Mouse (Mus musculus): Measurements from ENCODE around the gene Vmn1r115.
"Not testable (repeated sequence)": the region's sequence is repeated elsewhere in the genome, so short reads cannot be mapped to it uniquely, and the experiment has no call there.

Gene Vmn1r115

DNA sequence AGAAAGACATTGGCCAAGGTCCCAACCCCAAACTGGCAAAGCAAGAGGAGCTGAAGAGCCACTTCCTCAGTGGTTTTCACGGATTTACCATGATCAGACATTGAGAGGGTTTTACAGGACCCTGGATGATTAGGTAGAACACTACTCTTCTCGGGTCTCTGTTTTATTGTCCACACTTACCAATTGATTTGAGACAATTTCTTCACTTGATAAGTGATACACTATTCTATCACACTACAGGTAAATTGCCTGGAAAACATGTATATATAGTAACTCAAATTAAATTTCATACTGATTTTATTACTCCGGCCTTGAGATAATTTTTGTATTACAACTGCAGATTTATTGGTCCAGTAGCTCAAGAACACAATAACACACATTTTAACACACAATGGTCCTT, at the start of gene Vmn1r115:
Gene Vmn1r115, minus strand, starts transcription at position 101 of the 400 bp plus-strand sequence.
- not testable (repeated sequence) for DNase-seq (ENCODE audit: low read depth, low spot score)

DNA sequence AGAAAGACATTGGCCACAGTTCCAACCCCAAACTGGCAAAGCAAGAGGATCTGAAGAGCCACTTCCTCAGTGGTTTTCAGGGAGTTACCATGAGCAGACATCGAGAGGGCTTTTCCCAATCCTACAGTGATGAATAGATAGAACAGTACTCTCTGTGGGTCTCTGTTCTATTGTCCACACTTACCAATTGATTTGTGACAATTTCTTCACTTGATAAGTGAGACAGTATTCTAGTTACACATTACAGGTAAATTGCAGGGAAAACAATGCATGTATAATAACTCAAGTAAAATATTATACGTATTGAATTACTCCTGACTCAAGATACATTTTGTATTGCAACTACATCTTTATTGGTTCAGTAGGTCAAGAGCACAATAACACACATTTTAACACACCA, 39.2 kb upstream of the Vmn1r115 start, which contains the start of gene Vmn1r117:
Gene Vmn1r117, minus strand, starts transcription at position 101 of the 400 bp plus-strand sequence.
- not testable (repeated sequence) for DNase-seq (ENCODE audit: low read depth, low spot score)

DNA sequence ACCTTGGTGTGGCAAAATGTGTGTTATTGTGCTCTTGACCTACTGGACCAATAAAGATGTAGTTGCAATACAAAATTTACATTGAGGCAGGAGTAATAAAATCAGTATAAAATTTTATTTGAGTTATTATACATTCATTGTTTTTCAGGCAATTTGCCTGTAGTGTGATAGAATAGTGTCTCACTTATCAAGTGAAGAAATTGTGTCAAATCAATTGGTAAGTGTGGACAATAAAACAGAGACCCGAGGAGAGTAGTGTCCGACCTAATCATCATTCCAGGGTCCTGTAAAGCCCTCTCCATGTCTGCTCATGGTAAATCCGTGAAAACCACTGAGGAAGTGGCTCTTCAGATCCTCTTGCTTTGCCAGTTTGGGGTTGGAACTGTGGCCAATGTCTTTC, 27.2 kb upstream of the Vmn1r115 start, which contains the start of gene Vmn1r116:
Gene Vmn1r116, plus strand, starts transcription at position 301 of the 400 bp plus-strand sequence.
- not testable (repeated sequence) for DNase-seq (ENCODE audit: low read depth, low spot score)

DNA sequence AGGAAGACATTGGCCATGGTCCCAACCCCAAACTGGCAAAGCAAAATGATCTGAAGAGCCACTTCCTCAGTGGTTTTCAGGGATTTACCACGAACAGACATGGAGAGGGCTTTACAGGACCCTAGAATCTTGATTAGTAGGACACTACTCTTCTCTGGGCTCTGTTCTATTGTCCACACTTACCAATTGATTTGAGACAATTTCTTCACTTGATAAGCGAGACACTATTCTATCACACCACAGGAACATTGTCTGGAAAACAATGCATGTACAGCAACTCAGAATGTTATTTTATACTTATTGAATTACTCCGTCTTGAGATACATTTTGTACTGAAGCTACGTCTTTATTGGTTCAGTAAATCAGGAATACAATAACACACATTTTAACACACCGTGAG, 32.7 kb downstream of the Vmn1r115 start, which contains the start of gene Vmn1r114:
Gene Vmn1r114, minus strand, starts transcription at position 101 of the 400 bp plus-strand sequence.
- not testable (repeated sequence) for DNase-seq (ENCODE audit: low read depth, low spot score)
